Mouse (Mus musculus) limb, embryonic 12.5 days (tissue): ENCODE measurements at regions not wholly inside any gene's neighbourhood (a gene's known extent, or its start where the extent isn't known, plus 50 kb on each side); places are given as distances from the start of the nearest gene placed in this dataset.

Experiments used
- ATAC-seq: fragments of 200-750 bp; cut with Nextera tagmentation; 2 replicates; pipeline ENCODE4 v1.8.0; 2017; ENCODE audit warnings: low read depth, moderate TSS enrichment; ENCODE audit not compliant: insufficient number of reproducible peaks, insufficient read depth, low FRiP score, low TSS enrichment
- H3K27ac ChIP-seq: fragments of 300-500 bp; sonication (generic); 2 replicates; pipeline ENCODE4 v1.5.1; 2016; ENCODE audit warnings: mild to moderate bottlenecking, moderate library complexity
- H3K27me3 ChIP-seq: fragments of 300-500 bp; sonication (generic); 2 replicates; pipeline ENCODE4 v1.6.1; 2016; ENCODE audit warnings: mild to moderate bottlenecking, moderate library complexity
- H3K36me3 ChIP-seq: fragments of 300-500 bp; sonication (generic); 2 replicates; pipeline ENCODE4 v1.6.1; 2016; ENCODE audit warnings: mild to moderate bottlenecking, moderate library complexity
- H3K4me1 ChIP-seq: fragments of 300-500 bp; sonication (generic); replicated peaks from 2 replicates; pipeline ENCODE4 v1.6.1; 2016
- H3K4me2 ChIP-seq: fragments of 300-500 bp; sonication (generic); 2 replicates; pipeline ENCODE4 v1.6.1; 2016; ENCODE audit warnings: mild to moderate bottlenecking, moderate library complexity
- H3K4me3 ChIP-seq: fragments of 300-500 bp; sonication (generic); replicated peaks from 2 replicates; pipeline ENCODE4 v1.5.1; 2016; ENCODE audit warnings: mild to moderate bottlenecking
- H3K9ac ChIP-seq: fragments of 300-500 bp; sonication (generic); replicated peaks from 2 replicates; pipeline ENCODE4 v1.6.1; 2016; ENCODE audit warnings: mild to moderate bottlenecking, moderate library complexity
- H3K9me3 ChIP-seq: fragments of 300-500 bp; sonication (generic); 2 replicates; pipeline ENCODE4 v1.6.1; 2016; ENCODE audit warnings: mild to moderate bottlenecking, moderate library complexity
- WGBS: fragments of 180-500 bp; shearing (Covaris S2); methylation state at CpG from one replicate; pipeline ENCODE4 v1.1.7; 2016; 5-methylcytosine and 5-hydroxymethylcytosine counted together

DNA sequence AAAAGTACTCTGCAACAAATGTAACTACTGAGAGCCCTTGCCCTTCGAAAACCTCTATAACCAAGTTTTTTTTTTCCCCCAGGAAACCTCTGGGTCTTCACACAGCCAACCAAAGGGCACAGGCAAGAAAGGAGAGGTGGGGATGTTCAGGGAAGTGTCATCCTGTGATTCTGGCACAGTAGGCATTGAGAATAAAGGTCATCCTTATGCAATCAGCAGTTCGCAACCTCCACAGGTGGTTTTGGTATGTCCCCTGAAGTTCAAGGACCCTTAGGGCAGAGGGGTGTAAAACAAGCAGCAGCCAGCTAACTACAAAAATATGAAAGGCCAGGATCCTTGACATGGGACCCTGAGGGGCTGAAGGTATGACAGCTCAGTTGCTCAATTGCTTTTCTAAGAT lies 152.1 kb upstream of the Dynlrb2 start:
- WGBS: 91% methylated on average over 2 of the region's 2 CpGs
- Histone ChIP-seq H3K4me1 (no peaks in the 10 kb centered on the region), H3K36me3 (no peaks in the 10 kb centered on the region), H3K27ac (no peak overlapping the region), H3K4me2 (no peak overlapping the region), H3K4me3 (no peak overlapping the region), H3K9ac (no peak overlapping the region), H3K27me3 (no peaks in the 10 kb centered on the region), H3K9me3 (no peaks in the 10 kb centered on the region)
- no peak for ATAC-seq

DNA sequence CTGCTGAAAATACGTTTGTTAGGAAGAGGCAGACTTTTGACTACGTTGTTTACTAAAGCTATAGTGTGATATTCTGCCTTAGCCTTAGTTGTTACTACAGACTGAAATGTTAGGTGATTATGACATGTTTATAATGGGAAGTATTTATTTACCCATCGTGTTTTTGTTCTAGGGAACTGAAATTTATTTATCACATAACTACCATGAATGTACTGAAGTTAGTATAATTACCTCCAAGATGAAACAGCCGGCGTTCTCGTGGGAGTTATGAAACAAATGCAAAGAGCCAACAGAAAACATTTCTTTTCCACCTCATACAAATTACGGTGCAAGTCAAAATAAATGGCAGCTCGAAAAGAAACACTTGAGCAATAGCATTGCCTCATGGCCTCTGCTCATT lies 155.8 kb upstream of the Dynlrb2 start:
- no peaks in the 10 kb centered on the region for H3K9me3 ChIP-seq
- no peak overlapping the region for H3K9ac ChIP-seq
- no peaks in the 10 kb centered on the region for H3K36me3 ChIP-seq
- no peaks in the 10 kb centered on the region for H3K4me1 ChIP-seq
- H3K4me3 ChIP-seq: no peak overlapping the region
- H3K27me3 ChIP-seq: no peaks in the 10 kb centered on the region
- H3K4me2 ChIP-seq: no peak overlapping the region
- no peak overlapping the region for H3K27ac ChIP-seq
- ATAC-seq: no peak
- WGBS: 83% methylated on average over 8 of the region's 8 CpGs

DNA sequence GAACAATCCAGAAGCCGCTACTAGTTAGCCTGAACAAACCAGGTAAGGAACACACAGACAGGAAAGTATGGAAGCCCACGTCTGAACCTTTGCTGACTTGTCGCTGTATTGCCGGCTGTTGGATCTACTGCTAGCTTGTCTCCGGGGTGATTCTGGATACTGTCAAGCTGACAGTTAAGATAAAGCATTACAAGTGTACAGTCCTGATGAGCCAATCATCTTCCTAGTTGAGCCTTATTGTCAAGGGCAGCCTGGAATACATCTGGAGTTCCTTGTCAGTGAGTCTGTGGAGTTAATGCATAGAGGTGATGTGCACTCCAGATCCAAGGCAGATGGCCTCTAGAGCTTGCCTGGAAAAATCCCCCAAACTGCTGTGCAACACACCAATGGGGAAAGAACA lies 157.8 kb upstream of the Dynlrb2 start:
- ATAC-seq: no peak
- H3K4me2 ChIP-seq: no peak overlapping the region
- H3K9me3 ChIP-seq: no peaks in the 10 kb centered on the region
- H3K4me3 ChIP-seq: no peak overlapping the region
- H3K27me3 ChIP-seq: no peaks in the 10 kb centered on the region
- H3K4me1 ChIP-seq: peaks cover 3% of the 10 kb centered on the region; the same call in 1 of the 2 replicates
- no peak overlapping the region for H3K27ac ChIP-seq
- no peaks in the 10 kb centered on the region for H3K36me3 ChIP-seq
- WGBS: 71% methylated on average over 5 of the region's 5 CpGs
- no peak overlapping the region for H3K9ac ChIP-seq

DNA sequence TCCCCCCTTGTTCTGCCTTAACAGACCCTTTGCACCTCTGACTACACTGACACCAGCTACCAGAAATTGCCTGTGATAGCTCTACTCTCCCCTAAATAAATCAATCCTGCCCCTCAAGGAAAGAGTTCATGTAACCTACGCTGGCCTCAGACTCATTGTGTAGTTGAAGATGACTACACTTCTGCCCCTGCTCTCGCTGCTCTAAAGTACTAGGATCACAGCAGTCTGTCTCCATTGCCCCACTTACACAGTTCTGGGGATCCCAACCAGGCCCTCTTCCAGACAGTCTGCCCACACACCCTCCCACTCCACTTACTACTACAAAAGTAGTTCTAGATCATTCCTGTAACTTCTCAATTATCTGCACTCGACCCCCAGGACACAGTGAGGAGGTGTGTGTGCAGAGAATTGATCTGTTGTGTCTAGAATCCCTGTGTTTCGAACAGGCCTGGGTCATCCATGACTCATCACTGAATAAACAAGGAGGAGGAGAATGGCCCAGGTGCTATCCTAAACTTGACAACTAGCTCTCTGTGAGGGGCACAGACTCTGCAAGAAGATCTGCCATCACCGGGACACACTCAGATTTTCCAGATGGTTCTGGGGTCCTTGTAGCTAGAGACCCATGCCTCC lies 160.1 kb upstream of the Dynlrb2 start:
- WGBS: 84% methylated on average over 5 of the region's 5 CpGs
- no peak for ATAC-seq
- H3K4me3 ChIP-seq: no peak overlapping the region
- no peak overlapping the region for H3K27ac ChIP-seq
- H3K4me2 ChIP-seq: no peak overlapping the region
- H3K27me3 ChIP-seq: peaks cover 6% of the 10 kb centered on the region; the same call in 1 of the 2 replicates
- no peaks in the 10 kb centered on the region for H3K36me3 ChIP-seq
- H3K4me1 ChIP-seq: peaks cover 3% of the 10 kb centered on the region; the same call in 1 of the 2 replicates
- H3K9me3 ChIP-seq: no peaks in the 10 kb centered on the region
- H3K9ac ChIP-seq: no peak overlapping the region

DNA sequence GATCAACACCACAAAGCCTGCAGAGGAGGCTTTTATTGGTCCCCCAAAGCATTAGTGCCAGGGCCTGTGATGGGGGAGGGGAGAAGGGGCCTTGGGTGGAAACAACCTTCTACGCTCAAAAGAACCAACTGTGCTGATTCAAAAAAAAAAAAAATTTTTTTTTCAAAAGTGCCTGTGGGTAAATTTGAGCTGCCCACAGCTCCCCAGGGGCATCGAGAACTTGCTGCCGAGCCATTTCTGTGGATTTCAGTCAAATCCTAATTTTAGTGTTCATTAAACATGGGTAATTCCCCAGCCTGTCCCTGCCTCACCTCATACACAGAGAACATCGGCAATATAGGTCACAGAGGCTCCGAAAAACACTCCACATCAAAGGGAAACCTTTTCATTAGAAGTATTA lies 161.2 kb upstream of the Dynlrb2 start:
- H3K27me3 ChIP-seq: peaks cover 6% of the 10 kb centered on the region; the same call in 1 of the 2 replicates
- no peak overlapping the region for H3K4me2 ChIP-seq
- no peak overlapping the region for H3K4me3 ChIP-seq
- ATAC-seq: no peak; the same call in 1 of the 2 replicates
- no peak overlapping the region for H3K27ac ChIP-seq
- H3K36me3 ChIP-seq: no peaks in the 10 kb centered on the region
- peaks cover 3% of the 10 kb centered on the region; the same call in 1 of the 2 replicates for H3K4me1 ChIP-seq
- WGBS: 48% methylated on average over 5 of the region's 5 CpGs
- H3K9me3 ChIP-seq: no peaks in the 10 kb centered on the region
- no peak overlapping the region for H3K9ac ChIP-seq

DNA sequence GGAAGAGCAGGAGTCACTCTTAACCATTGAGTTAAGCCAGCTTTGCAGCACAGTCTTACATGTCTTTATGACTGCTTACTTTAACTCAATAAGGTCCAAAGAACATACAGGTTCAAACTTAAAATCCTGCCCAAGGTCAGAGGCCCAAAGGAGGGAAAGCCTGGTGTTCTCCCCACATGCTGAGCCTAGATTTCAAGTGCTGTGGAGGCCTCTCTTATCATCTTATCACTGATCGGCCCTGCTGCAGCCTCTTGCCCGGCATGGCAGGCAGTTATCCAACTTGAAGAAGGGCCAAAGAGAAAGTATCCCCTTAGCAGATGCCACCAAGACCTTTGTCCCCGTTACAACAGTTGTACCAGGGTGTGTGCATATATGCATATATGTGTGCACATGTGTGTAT lies 170.0 kb upstream of the Dynlrb2 start:
- no peak for ATAC-seq
- Histone ChIP-seq H3K36me3 (no peaks in the 10 kb centered on the region), H3K4me3 (no peak overlapping the region), H3K4me2 (no peak overlapping the region), H3K27ac (no peak overlapping the region), H3K27me3 (no peaks in the 10 kb centered on the region), H3K9me3 (no peaks in the 10 kb centered on the region), H3K9ac (no peak overlapping the region), H3K4me1 (no peaks in the 10 kb centered on the region)
- 86% methylated on average over 3 of the region's 3 CpGs for WGBS

DNA sequence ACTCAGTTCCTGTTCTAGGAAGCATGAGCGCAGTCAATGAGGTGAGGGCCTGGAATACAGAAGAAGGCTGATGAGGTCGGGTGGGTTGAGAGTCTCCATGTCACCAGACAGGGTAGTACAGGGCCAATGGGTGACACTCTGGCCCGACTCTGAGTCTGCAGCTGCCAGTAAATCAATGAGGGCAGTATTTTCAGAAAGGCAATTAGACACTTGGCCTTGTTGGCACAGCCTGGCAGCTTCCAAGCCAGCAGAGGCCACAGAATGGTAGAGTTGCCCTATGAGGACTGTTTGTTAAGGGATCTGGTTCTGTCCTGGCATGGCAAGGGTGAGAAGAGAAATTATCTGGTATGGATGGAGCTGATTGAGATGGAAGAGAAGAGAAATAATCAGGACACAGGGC lies 170.7 kb upstream of the Dynlrb2 start:
- H3K4me1 ChIP-seq: no peaks in the 10 kb centered on the region
- no peaks in the 10 kb centered on the region for H3K36me3 ChIP-seq
- no peak overlapping the region for H3K9ac ChIP-seq
- no peaks in the 10 kb centered on the region for H3K9me3 ChIP-seq
- no peak overlapping the region for H3K27ac ChIP-seq
- H3K4me2 ChIP-seq: no peak overlapping the region
- no peak overlapping the region for H3K4me3 ChIP-seq
- no peak for ATAC-seq
- no peaks in the 10 kb centered on the region for H3K27me3 ChIP-seq
- WGBS: 80% methylated on average over 3 of the region's 3 CpGs

DNA sequence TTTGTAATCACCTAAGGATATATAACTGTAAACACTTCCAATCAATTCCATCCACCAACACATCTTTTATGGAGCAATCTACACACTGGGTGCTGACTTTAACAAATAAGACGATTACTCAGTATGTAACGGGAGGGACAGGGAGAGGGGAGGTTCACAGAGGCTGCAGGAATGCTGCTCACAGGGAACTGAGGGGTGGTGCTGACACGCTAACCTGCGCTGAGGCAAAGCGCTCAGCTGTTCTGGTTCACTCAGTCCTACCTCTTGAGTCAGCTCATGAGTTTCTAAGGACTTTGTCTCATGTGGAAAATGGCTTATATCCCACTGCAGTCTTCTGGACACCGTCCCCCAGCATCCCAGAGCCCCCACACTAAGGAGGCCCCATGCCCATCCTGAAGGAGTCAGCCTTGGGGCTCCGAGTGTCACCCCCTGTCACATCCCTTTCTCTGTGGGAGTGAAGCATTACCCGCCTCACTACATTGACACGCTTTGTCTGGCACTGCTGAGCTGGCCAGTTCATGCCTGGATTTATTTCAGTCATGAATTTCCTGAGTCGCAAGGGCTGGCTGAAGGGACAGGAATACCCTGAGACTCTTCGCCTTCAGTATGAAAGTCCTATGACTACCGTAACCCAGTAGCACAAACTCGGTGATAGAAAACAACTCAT lies 184.6 kb upstream of the Dynlrb2 start:
- H3K4me3 ChIP-seq: no peak overlapping the region
- H3K36me3 ChIP-seq: no peaks in the 10 kb centered on the region
- no peak for ATAC-seq
- WGBS: 83% methylated on average over 13 of the region's 13 CpGs
- H3K27me3 ChIP-seq: no peaks in the 10 kb centered on the region
- H3K4me1 ChIP-seq: no peaks in the 10 kb centered on the region; the same call in 1 of the 2 replicates
- H3K9ac ChIP-seq: no peak overlapping the region
- H3K4me2 ChIP-seq: no peak overlapping the region
- no peak overlapping the region for H3K27ac ChIP-seq
- no peaks in the 10 kb centered on the region for H3K9me3 ChIP-seq

DNA sequence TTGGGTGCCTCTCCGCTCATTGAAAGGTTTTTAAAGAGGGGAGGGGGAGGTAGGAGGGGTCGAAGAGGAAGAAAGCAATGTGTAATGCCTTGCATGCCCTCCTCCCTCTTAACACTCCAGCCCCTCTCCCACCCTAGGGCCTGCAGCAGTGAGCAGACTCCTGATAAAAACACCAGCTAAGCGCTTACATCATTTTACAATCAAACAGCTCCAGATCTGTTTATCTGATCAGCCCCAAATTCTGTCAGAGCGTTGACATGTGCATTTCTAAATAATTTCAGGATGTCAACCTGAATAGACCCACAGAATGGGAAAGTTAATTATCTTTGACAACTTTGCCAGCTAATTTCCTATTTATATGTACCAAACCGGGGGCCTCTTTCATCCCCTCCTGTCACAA lies 189.4 kb upstream of the Dynlrb2 start:
- H3K27me3 ChIP-seq: no peaks in the 10 kb centered on the region
- 46% methylated on average over 5 of the region's 5 CpGs for WGBS
- H3K27ac ChIP-seq: no peak overlapping the region
- no peak overlapping the region for H3K9ac ChIP-seq
- no peaks in the 10 kb centered on the region for H3K9me3 ChIP-seq
- no peak overlapping the region for H3K4me3 ChIP-seq
- H3K4me2 ChIP-seq: no peak overlapping the region
- no peaks in the 10 kb centered on the region; the same call in 1 of the 2 replicates for H3K4me1 ChIP-seq
- no peak for ATAC-seq
- no peaks in the 10 kb centered on the region for H3K36me3 ChIP-seq

DNA sequence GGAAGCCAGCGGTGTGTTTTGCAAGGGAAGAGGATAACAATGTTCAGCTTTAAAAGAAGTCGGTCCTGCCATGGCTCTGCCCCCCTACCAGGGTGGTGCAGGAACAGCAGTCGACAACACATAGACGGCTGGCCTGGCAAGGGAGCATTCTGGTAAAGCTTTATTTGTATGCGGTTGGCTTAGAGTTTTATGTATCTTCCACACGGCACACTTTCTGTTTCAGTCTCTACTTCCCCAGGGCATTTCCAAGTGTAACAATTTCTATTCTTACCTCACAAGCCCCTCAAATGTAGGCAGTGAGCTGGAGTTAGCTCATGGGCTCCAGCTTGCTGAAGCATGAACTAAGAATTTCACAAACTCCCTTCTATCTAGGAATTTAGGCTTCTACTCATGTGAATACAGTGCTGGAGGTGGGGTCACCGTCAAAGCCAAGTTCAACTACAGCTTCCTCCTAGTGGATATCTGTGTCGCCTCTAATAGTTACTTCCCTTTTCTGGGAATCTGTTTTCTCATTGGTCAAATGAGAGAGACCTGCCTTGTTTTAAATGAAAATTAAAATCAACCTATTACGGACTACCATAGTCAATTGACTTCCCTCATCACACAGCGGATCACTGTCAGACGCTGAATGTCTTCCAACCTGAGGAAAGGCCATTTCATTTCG lies 190.2 kb upstream of the Dynlrb2 start:
- Histone ChIP-seq H3K27ac (no peak overlapping the region), H3K4me1 (no peaks in the 10 kb centered on the region; the same call in 1 of the 2 replicates)
- 90% methylated on average over 12 of the region's 12 CpGs for WGBS

DNA sequence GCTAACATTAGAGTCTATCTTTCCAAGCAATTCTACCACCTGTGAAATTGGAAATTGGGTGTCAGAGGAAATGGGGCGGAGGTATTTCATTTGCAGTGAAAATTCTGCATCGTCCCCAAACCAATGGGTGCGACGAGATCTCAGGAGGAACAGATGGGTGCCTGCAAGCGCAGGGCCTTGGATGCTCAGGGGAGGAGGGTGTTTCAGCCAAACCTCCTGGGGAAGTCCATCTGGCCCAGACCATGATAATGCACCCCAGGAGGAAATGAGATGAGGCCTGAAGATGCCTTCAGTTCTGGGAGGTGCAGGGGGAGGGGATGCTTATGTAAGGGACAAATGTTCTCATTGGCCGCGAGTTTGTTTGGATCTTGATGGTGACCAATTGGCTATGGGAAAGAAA lies 205.9 kb upstream of the Dynlrb2 start:
- no peak overlapping the region for H3K27ac ChIP-seq
- H3K4me2 ChIP-seq: no peak overlapping the region
- no peaks in the 10 kb centered on the region for H3K9me3 ChIP-seq
- no peaks in the 10 kb centered on the region for H3K27me3 ChIP-seq
- H3K36me3 ChIP-seq: no peaks in the 10 kb centered on the region
- no peaks in the 10 kb centered on the region for H3K4me1 ChIP-seq
- no peak overlapping the region for H3K4me3 ChIP-seq
- WGBS: 88% methylated on average over 7 of the region's 7 CpGs
- no peak overlapping the region for H3K9ac ChIP-seq
- no peak for ATAC-seq

More for the DNA sequence above, 190.2 kb upstream of the Dynlrb2 start:
- no peak overlapping the region for H3K4me3 ChIP-seq
- no peaks in the 10 kb centered on the region for H3K36me3 ChIP-seq
- no peak for ATAC-seq
- H3K9me3 ChIP-seq: no peaks in the 10 kb centered on the region; the same call in 1 of the 2 replicates
- no peak overlapping the region for H3K4me2 ChIP-seq
- H3K9ac ChIP-seq: no peak overlapping the region
- no peaks in the 10 kb centered on the region for H3K27me3 ChIP-seq
